Mouse (Mus musculus): Measurements from ENCODE around the gene Mamdc4.

Gene Mamdc4

GRCm38 (mm10) chr2:25574579-25575431 lies at the start of gene Mamdc4, which contains the start of gene Phpt1:
Gene Mamdc4 (minus strand): TSS chr2:25574845.
Gene Phpt1 (minus strand): TSS chr2:25575224.
- DNase-seq (ENCODE audit: low spot score in 2 of 2): peak; percentile 93 to 96

GRCm38 (mm10) chr2:25621229-25622200 lies 46.9 kb upstream of the Mamdc4 start, which contains the start of gene Tmem141:
Gene Tmem141 (minus strand): TSS chr2:25622005.
- DNase-seq (ENCODE audit: low spot score in 2 of 2): peak; percentile 12 to 70

DNA sequence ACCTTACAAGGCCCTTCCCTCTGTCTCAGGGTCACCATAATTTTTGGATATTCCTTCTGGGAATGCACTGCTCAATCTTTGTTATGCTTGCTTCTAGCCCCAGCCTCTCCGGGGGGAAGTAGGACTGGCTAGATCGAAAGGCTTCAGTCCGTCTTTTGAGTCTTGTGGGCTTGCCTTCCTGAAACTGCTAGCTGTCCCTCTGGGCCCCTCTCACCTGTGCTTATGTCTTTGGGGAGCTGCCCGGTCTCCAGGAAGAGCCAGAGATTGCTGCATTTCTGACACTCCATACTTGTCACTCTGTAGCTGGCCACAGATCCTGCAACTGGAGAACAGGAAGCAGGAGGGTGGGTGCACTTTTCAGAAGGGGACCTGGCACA lies 46.2 kb upstream of the Mamdc4 start:
- no peak for DNase-seq (ENCODE audit: low spot score in 2 of 2)

GRCm38 (mm10) chr2:25620386-25620785 lies 45.7 kb upstream of the Mamdc4 start:
- DNase-seq (ENCODE audit: low spot score in 2 of 2): no peak

DNA sequence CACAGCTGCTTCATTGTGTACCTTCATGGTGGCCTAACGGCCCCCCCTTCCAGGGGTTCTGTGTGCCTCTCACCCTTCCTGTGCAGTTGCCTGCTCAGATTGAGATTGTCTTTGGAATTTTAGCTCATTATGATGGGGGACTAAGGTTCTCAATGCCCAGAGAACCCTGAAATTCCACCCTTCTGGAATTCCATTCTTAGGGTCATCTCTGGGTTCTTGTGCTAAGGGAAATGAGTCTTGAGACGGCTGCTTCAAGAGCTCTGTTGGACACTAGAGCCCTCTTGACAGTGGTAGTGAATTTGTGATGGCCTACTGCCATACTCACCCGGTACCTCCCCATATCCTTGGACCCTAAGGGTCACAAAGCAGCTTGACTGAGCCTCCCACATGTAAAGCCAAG lies 42.9 kb upstream of the Mamdc4 start, which contains the start of gene Ccdc183:
Gene Ccdc183, minus strand, starts transcription at position 101 of the 400 bp plus-strand sequence.
- no peak for DNase-seq (ENCODE audit: low spot score in 2 of 2)

GRCm38 (mm10) chr2:25616398-25616797 lies 41.8 kb upstream of the Mamdc4 start:
- DNase-seq (ENCODE audit: low spot score in 2 of 2): no peak

GRCm38 (mm10) chr2:25608671-25609070 lies 34.0 kb upstream of the Mamdc4 start:
- DNase-seq (ENCODE audit: low spot score in 2 of 2): no peak

DNA sequence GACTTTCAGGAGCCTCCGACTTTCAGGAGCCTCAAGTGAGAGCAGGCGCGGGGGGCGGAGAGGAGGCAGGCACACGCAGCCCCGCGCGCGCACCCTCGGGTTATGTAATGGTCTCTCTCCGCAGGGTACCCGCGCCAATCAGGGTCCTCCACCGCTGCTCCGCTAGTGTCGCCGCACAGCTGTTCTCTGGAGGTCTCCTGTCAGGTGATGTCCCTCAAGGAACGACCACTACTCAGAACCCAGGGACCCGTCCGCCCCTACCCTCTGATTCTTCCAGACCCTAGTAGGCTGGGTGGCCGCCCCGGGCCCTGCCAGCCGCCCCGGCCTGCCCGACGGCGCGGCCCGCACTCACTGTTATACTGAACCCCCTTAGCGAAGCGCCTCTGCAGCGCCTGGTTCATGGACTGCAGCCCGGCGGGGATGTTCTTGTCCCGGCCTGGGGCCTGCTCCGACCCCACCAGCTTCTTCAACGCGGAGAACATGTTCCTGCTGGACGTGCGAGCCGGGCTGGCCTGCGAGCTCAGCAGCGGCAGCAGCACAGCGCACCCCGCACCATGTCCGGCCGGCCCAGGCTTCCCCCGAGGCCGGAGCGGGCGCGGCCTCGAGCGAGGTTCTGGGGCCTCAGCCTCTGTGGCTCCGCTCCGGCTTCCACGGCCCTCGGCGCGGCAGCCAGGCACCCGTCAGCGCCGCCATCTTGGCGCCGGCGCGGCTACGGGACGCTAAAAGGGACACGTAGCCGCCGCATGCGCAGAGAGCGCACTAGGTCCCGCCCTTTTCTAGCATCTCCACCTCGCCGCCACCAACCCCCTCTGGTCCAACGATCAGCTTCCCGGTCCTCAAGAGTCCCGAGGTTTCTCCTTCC lies 33.3 kb upstream of the Mamdc4 start, which contains the start of gene Rabl6:
Gene Rabl6, minus strand, starts transcription at position 761 of the 862 bp plus-strand sequence.
- peak; percentile 78 to 84 for DNase-seq (ENCODE audit: low spot score in 2 of 2)

GRCm38 (mm10) chr2:25602526-25602925 lies 27.9 kb upstream of the Mamdc4 start:
- no peak for DNase-seq (ENCODE audit: low spot score in 2 of 2)

DNA sequence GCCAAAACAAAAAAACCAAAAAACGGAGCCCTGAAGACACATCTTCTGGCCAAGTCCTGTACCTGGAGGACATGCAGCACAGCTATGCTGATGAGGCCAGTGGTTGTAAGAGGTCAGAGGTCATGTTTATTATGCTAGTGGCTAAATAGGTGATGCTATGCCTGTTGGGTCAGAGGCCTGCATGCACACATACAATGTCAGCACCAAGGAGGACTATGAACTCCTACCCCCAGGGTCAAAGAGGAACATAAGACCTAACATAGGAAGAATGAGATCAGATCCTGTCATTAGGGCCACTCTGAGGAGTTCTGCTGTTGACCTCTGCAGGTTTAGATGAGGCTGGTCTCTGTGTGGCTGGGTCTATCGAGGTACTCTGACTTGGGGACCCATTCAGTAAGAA lies 25.4 kb upstream of the Mamdc4 start:
- no peak for DNase-seq (ENCODE audit: low spot score in 2 of 2)

GRCm38 (mm10) chr2:25598749-25599148 lies 24.1 kb upstream of the Mamdc4 start:
- DNase-seq (ENCODE audit: low spot score in 2 of 2): no peak

DNA sequence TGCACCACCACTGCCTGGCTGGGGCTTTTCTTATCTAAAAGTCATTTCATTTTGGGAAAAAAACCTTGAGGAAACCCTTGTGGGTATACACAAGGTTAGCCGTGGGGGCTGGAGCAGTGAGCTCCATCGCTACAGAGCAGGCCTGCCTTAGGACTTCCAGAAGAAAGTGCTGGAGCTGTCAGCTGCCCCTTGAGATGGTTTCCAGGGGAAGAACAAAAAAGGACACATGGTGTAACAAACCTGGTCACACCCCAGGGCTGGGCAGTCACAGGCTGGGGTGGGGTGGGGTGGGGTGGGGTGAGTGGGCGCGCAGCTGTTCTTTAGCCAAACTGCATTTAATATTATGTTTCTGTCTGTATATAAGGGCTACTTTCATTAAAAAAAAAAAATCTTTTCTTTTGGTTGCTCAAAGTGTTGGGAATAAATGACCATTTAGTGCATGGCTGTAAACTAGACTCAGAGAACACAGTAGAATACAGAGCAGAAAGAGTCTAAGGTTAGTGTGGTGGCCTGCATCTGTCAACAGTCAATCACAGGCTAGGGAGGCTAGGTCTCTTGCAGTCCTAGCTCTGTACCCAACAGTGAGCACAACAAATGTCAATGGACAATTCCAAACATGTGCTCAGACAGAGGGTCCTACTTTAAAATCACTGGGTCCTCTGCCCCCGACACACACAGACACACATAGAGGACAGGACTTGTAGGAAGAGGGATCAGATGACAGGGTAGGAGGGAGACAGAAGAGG lies 22.3 kb upstream of the Mamdc4 start:
- DNase-seq (ENCODE audit: low spot score in 2 of 2): no peak

- peak in 1 of 2 experiments; percentile 54 for DNase-seq (ENCODE audit: low spot score in 2 of 2)
Observed at GRCm38 (mm10) chr2:25591863-25592262, 17.2 kb upstream of the Mamdc4 start.

- DNase-seq (ENCODE audit: low spot score in 2 of 2): no peak
Observed at GRCm38 (mm10) chr2:25588227-25588907, 13.7 kb upstream of the Mamdc4 start.

DNA sequence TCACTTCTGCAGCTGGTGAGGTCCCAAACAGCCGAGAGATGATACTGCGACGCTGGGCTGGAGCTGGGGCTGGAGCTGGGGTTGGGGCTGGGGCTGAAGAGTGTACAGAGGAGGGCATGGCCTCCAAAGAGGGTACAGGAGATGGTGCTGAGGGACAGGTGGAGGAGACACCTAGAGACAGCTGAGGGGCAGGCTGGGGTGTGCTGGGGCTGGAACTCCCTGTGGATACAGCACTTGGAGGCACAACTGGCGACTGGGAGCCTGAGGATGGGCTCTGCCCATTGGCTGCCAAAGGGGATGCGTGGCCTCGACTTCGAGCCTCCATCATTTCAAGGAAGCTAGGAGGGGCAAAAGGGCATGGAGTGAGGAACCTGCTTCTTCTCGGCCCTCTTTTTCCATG lies 12.6 kb upstream of the Mamdc4 start:
- DNase-seq (ENCODE audit: low spot score in 2 of 2): no peak

DNA sequence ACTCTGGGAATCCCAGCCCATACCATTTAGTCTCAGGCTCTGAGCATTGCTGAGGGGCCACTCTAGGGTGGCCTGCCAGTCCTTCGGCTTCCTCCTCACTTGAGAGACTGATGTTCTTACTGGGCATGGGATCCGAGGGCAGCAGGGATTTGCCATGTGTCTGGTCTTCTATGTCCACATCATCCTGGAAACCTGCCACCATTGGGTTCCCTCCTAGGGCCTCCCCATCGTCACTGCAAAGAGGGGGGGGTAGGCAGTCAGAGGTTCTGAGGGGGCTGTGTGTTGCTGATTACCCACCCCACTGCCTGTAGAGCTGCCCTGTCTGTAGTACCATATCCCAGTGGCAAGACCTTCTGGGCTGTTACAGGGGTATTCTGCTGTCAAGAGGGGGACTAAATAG lies 11.0 kb upstream of the Mamdc4 start:
- no peak for DNase-seq (ENCODE audit: low spot score in 2 of 2)

DNA sequence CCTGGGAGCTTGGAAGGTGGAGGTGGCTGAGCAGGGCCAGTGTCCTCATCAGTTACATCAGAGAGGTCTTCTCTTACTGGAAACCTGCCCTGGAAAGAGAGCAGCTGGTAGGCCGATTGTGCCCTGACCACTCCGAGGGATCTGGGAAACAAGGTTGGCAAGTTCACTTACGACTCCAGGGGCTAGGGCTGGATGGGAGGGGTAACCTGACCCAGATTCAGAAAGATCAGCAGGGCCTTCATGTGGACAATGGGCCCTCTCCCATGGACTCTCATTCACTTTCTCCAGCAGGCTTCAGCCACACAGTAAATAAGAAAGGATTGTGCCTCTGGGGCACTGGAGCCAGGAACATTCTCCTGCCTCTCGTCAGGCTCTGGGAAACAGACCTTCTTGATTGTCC lies 10.2 kb upstream of the Mamdc4 start:
- DNase-seq (ENCODE audit: low spot score in 2 of 2): no peak

DNA sequence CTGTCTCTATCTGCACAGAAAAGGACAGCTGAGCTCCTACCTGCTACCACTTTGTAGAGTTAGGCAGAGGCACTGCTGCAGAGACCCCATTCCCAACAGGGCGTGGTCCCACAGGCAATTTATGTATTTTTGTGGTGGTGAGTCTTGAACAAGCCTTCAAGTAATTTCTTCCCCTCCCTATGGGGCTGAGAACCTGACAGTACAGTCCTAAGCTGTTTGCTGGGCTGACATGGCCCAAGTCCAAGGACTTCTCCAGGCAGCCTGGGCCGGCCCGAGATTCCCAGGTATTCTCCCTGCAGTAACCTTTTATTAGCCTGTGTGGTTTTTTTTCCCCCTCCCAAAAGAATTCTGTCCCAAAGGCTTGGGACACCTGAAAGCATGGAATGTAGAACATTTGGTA lies 9.5 kb upstream of the Mamdc4 start:
- no peak for DNase-seq (ENCODE audit: low spot score in 2 of 2)

- no peak for DNase-seq (ENCODE audit: low spot score in 2 of 2)
Observed at GRCm38 (mm10) chr2:25583571-25583970, 8.9 kb upstream of the Mamdc4 start.

DNA sequence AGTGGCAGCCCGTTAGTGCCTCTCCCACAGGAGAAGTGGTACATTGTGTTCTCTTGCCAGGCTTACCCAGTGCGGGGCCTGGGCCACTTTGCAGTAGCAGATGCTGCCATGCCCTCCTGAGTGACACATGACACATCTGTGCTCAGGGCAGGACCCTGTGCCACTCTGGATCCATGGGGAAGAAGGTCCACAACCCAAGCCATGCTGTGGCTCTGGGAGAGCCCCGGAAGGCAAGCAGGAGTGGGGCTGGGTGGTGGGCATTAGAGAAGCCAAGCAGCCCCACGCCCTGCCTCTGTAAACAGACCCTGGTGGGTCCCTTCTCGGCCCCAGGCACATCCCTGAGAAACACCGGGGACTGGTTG lies 8.5 kb upstream of the Mamdc4 start:
- DNase-seq (ENCODE audit: low spot score in 2 of 2): no peak

All from thymus, postnatal 10 days (tissue).